9 mouse cellular contexts compared by ENCODE assay signal in the genomic region with DNA sequence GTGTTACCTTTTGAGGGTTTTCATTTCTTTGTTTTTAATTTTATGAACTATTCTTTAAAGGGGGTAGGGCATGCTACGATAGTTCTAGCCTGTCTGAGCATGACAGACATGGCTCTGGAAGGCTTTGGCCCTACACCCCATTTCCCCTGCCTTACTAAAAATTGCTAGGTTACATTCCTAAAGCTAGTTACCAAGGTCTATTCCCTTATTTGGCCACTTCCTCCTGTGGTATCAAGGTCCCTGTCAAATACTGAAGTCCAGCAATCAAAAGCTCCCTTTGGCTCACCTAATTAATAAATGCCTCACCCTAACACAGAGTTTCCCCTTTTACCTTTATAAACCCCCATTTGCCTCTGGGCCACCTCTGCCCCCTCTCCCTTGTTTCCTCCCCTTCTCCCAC.
"Had no signal": no experiment of that assay in that cellular context is flagged by ENCODE, and none has a peak within 500 bp of the region (broad histone marks: within the 10 kb centered on the region; RNA-seq: fewer than 3 reads in every experiment).

No protein-coding gene starts in this region.

- H3K9ac ChIP-seq: midbrain, embryonic 15.5 days had no signal

- H3K27ac ChIP-seq: left cerebral cortex, adult 2 months; limb, embryonic 10.5 days; midbrain, embryonic 15.5 days had no signal

- H3K9me3 ChIP-seq: limb, embryonic 10.5 days; midbrain, embryonic 15.5 days had no signal

- H3K36me3 ChIP-seq: limb, embryonic 10.5 days; midbrain, embryonic 15.5 days had no signal

- ATAC-seq: lung, postnatal 0 days; midbrain, embryonic 15.5 days had no signal

- H3K4me2 ChIP-seq: midbrain, embryonic 11.5 days; midbrain, embryonic 15.5 days had no signal

- H3K27me3 ChIP-seq: midbrain, embryonic 15.5 days had no signal

- H3K4me3 ChIP-seq: left cerebral cortex, adult 2 months; limb, embryonic 10.5 days; midbrain, embryonic 15.5 days had no signal

- DNase-seq: kidney, adult 11 months; lung, adult 2 months; right cerebral cortex, adult 18-20 months; right cerebral cortex, postnatal 25 days had no signal
